Mouse (Mus musculus): ENCODE data around the gene Zbtb20. TPM values are rescaled to one million over a fixed set of nuclear protein-coding genes. Genes with fewer than 3 reads are reported as not detected.

Zbtb20 gene
- polyA plus RNA-seq, 1 experiment from 2014 or later: 30.9 TPM

GRCm38 (mm10) chr16:43482738-43483137, 607.1 kb downstream of the Zbtb20 start:
- Histone ChIP-seq H3K4me2 (no peak overlapping the region), H3K9me3 (no peaks in the 10 kb centered on the region), H3K36me3 (no peaks in the 10 kb centered on the region), H3K27ac (replicated peaks) (no peak overlapping the region), H3K4me1 (no peaks in the 10 kb centered on the region), H3K9ac (no peak overlapping the region), H3K4me3 (no peak overlapping the region), H3K27me3 (replicated peaks) (no peaks in the 10 kb centered on the region)
- 84% methylated on average over 2 of the region's 2 CpGs for WGBS
- ATAC-seq (ENCODE audit: extremely low read depth, insufficient number of reproducible peaks, low FRiP score, low TSS enrichment): no peak

GRCm38 (mm10) chr16:43484400-43484799, 608.7 kb downstream of the Zbtb20 start:
- no peaks in the 10 kb centered on the region for H3K4me1 ChIP-seq
- no peak overlapping the region for H3K4me2 ChIP-seq
- no peaks in the 10 kb centered on the region for H3K36me3 ChIP-seq
- ATAC-seq (ENCODE audit: extremely low read depth, insufficient number of reproducible peaks, low FRiP score, low TSS enrichment): no peak
- no peak overlapping the region for H3K27ac ChIP-seq (replicated peaks)
- H3K27me3 ChIP-seq (replicated peaks): no peaks in the 10 kb centered on the region
- no peak overlapping the region for H3K4me3 ChIP-seq
- WGBS: 68% methylated on average over 4 of the region's 4 CpGs
- no peak overlapping the region for H3K9ac ChIP-seq
- no peaks in the 10 kb centered on the region for H3K9me3 ChIP-seq

DNA sequence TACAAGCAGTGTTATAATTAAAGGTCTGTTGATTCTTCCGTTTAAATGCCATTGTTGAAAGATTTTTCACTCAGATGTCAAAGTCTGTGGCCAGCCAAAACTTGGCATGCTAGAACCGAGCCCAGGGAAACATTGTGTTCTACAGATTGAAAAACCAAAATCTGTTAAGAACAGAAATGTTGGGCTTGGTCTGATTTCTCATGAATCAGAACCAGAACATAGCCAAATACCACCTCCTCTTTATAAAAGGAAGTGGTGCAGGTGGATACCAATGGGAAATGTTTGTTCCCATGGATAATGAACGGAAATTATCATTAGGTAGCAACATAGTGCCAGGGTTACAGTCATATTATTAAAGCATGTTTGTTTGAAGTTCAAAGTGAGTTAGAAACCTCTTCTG, 613.7 kb downstream of the Zbtb20 start:
- no peak for ATAC-seq (ENCODE audit: extremely low read depth, insufficient number of reproducible peaks, low FRiP score, low TSS enrichment)
- Histone ChIP-seq H3K27me3 (replicated peaks) (no peaks in the 10 kb centered on the region), H3K27ac (replicated peaks) (no peak overlapping the region), H3K9me3 (no peaks in the 10 kb centered on the region), H3K4me1 (no peaks in the 10 kb centered on the region), H3K36me3 (no peaks in the 10 kb centered on the region), H3K4me2 (no peak overlapping the region), H3K4me3 (no peak overlapping the region), H3K9ac (no peak overlapping the region)
- 79% methylated on average over 3 of the region's 3 CpGs for WGBS

DNA sequence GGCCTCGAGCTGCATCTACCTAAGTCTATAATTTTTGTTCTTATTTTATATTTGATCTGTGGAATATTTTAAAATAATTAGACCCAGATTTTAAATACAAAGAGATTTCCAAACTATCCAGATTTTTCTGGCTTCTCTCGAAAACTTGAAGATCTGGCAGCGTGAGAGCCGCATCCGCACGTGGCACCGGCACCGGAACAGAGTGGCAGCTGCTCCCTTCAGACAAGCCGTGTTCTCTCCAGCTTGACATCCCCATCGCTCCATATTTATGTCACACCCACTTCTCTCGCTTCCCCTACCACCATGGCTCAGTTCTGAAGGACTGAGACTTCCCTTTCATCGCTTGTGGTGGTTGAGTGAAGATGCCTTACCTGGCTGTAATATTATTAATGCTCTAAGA, 614.3 kb downstream of the Zbtb20 start:
- Histone ChIP-seq H3K36me3 (no peaks in the 10 kb centered on the region), H3K9ac (no peak overlapping the region), H3K4me2 (no peak overlapping the region), H3K9me3 (no peaks in the 10 kb centered on the region), H3K27ac (replicated peaks) (no peak overlapping the region), H3K4me3 (no peak overlapping the region), H3K27me3 (replicated peaks) (no peaks in the 10 kb centered on the region), H3K4me1 (no peaks in the 10 kb centered on the region)
- ATAC-seq (ENCODE audit: extremely low read depth, insufficient number of reproducible peaks, low FRiP score, low TSS enrichment): no peak
- 86% methylated on average over 12 of the region's 12 CpGs for WGBS

DNA sequence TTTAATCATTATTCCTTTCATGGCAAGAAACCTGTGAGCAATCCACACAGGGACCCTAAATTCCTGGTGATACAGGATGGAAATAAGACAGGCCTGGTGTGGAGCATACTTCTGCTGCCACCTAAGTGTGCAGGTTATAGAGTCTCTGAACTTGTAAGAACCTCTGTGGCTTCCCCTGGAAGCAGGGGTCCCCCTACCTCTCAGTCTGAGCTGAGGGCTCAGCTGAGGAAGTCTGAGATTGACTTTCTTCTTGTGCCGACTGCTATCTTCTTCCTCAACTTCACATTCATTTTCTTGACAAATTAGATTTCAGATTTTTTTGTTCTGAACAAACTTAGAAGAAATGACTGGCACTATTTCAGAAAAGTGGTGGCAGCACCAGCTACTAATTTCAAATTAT, 617.2 kb downstream of the Zbtb20 start:
- ATAC-seq (ENCODE audit: extremely low read depth, insufficient number of reproducible peaks, low FRiP score, low TSS enrichment): no peak
- Histone ChIP-seq H3K27ac (replicated peaks) (no peak overlapping the region), H3K4me3 (no peak overlapping the region), H3K27me3 (replicated peaks) (no peaks in the 10 kb centered on the region), H3K9me3 (no peaks in the 10 kb centered on the region), H3K36me3 (no peaks in the 10 kb centered on the region), H3K4me2 (no peak overlapping the region), H3K9ac (no peak overlapping the region), H3K4me1 (peaks cover 3% of the 10 kb centered on the region; the same call in 1 of the 2 replicates)
- 79% methylated on average over 1 of the region's 1 CpGs for WGBS

GRCm38 (mm10) chr16:43493596-43494385, 618.1 kb downstream of the Zbtb20 start:
- no peaks in the 10 kb centered on the region for H3K27me3 ChIP-seq (replicated peaks)
- WGBS: 61% methylated on average over 5 of the region's 5 CpGs
- peaks cover 9% of the 10 kb centered on the region; the same call in 1 of the 2 replicates for H3K4me1 ChIP-seq
- H3K4me2 ChIP-seq: no peak overlapping the region
- H3K27ac ChIP-seq (replicated peaks): no peak overlapping the region
- H3K4me3 ChIP-seq: no peak overlapping the region
- H3K9me3 ChIP-seq: no peaks in the 10 kb centered on the region
- H3K36me3 ChIP-seq: no peaks in the 10 kb centered on the region
- H3K9ac ChIP-seq: no peak overlapping the region
- ATAC-seq (ENCODE audit: extremely low read depth, insufficient number of reproducible peaks, low FRiP score, low TSS enrichment): no peak

DNA sequence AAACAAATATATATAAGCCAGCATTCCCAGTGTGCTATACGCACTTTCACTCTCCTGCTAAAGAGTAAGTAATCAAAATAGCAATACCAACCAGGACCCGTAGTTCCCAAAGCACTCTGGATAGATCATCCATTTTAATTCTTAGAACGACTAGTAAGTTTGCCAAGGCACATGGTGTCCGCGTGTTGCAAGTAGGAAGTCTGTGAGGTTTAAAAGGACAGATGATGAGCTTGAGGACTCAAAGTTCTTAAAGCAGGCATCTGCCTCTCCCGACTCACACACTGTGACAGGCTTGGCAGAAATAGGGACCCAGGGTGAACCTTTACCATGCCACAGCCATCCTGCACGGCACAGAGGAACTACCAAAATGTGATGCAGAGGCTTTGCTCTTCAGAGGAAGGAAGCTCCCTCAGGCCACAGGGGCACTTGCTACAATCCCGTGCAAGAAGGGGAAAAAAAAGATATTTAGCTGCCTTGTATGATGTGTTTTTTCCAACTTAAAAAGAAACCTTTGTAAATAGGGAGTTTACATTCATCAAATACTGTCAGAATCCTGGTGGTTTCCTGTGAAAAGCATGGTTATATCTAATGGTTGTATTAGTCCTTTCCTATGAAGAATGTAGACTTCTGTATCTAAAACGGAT, 619.6 kb downstream of the Zbtb20 start:
- Histone ChIP-seq H3K27me3 (replicated peaks) (no peaks in the 10 kb centered on the region), H3K4me1 (peaks cover 17% of the 10 kb centered on the region), H3K27ac (replicated peaks) (no peak overlapping the region), H3K9me3 (no peaks in the 10 kb centered on the region), H3K36me3 (no peaks in the 10 kb centered on the region), H3K9ac (no peak overlapping the region), H3K4me3 (no peak overlapping the region), H3K4me2 (no peak overlapping the region)
- no peak for ATAC-seq (ENCODE audit: extremely low read depth, insufficient number of reproducible peaks, low FRiP score, low TSS enrichment)
- 75% methylated on average over 9 of the region's 9 CpGs for WGBS

- H3K27me3 ChIP-seq (replicated peaks): no peaks in the 10 kb centered on the region
- no peaks in the 10 kb centered on the region for H3K36me3 ChIP-seq
- H3K4me3 ChIP-seq: no peak overlapping the region
- ATAC-seq (ENCODE audit: extremely low read depth, insufficient number of reproducible peaks, low FRiP score, low TSS enrichment): no peak
- H3K4me1 ChIP-seq: peaks cover 25% of the 10 kb centered on the region
- WGBS: 79% methylated on average over 2 of the region's 2 CpGs
- no peak overlapping the region for H3K27ac ChIP-seq (replicated peaks)
- H3K4me2 ChIP-seq: no peak overlapping the region
- no peak overlapping the region for H3K9ac ChIP-seq
- H3K9me3 ChIP-seq: no peaks in the 10 kb centered on the region
These were observed 621.4 kb downstream of the Zbtb20 start for GRCm38 (mm10) chr16:43497093-43497492.

GRCm38 (mm10) chr16:43500132-43500853, 624.6 kb downstream of the Zbtb20 start:
- Histone ChIP-seq H3K4me3 (no peak overlapping the region), H3K27ac (replicated peaks) (peak overlapping the region; percentile 59), H3K27me3 (replicated peaks) (no peaks in the 10 kb centered on the region), H3K4me2 (no peak overlapping the region), H3K9ac (no peak overlapping the region), H3K4me1 (peaks cover 43% of the 10 kb centered on the region), H3K36me3 (no peaks in the 10 kb centered on the region), H3K9me3 (no peaks in the 10 kb centered on the region)
- WGBS: 66% methylated on average over 8 of the region's 8 CpGs
- ATAC-seq (ENCODE audit: extremely low read depth, insufficient number of reproducible peaks, low FRiP score, low TSS enrichment): no peak

GRCm38 (mm10) chr16:43501284-43501683, 625.6 kb downstream of the Zbtb20 start:
- Histone ChIP-seq H3K27ac (replicated peaks) (no peak overlapping the region), H3K4me1 (peaks cover 53% of the 10 kb centered on the region), H3K36me3 (no peaks in the 10 kb centered on the region), H3K9ac (no peak overlapping the region), H3K9me3 (no peaks in the 10 kb centered on the region), H3K4me3 (no peak overlapping the region), H3K27me3 (replicated peaks) (no peaks in the 10 kb centered on the region), H3K4me2 (no peak overlapping the region)
- 56% methylated on average over 4 of the region's 4 CpGs for WGBS
- no peak for ATAC-seq (ENCODE audit: extremely low read depth, insufficient number of reproducible peaks, low FRiP score, low TSS enrichment)

DNA sequence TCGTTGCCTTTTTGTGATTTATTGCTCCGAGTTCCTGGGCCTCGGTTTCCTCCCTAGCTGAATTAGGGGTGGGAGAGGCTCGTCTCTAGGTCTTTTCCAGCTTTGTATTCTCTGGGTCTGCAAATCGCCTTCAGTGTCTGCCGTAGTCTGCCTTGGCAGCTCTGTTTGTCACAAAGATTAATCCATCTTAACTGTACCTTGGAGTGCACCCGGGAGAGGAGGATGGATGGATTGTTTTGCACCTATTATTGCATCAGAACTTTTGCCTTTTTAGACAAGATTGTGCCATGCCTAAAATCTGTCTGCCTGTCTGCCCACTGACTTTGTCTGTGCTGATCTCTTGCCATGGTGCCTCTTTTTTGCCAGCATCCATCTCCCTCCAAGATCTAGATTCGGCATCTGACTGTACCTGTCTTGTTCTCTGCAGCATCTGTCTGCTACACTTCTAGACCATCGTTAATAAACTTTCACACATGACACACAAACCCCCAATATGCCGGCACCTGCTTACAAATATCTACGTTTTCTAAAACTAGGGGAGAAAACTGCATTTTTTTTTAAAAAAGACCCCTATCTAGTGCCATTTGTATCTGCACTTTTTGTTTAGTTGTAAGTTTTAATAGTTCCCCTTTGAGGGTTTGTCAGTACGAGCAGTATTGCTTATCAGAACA, 626.8 kb downstream of the Zbtb20 start:
- Histone ChIP-seq H3K27me3 (replicated peaks) (no peaks in the 10 kb centered on the region), H3K4me3 (peak overlapping the region; percentile 63), H3K36me3 (no peaks in the 10 kb centered on the region), H3K27ac (replicated peaks) (peak overlapping the region; percentile 93), H3K4me2 (peak overlapping the region; percentile 85), H3K4me1 (peaks cover 61% of the 10 kb centered on the region), H3K9me3 (no peaks in the 10 kb centered on the region), H3K9ac (peak overlapping the region; percentile 90)
- 48% methylated on average over 12 of the region's 12 CpGs for WGBS
- no peak for ATAC-seq (ENCODE audit: extremely low read depth, insufficient number of reproducible peaks, low FRiP score, low TSS enrichment)
